Mouse (Mus musculus): ENCODE measurements around the gene Acss2.

DNA sequence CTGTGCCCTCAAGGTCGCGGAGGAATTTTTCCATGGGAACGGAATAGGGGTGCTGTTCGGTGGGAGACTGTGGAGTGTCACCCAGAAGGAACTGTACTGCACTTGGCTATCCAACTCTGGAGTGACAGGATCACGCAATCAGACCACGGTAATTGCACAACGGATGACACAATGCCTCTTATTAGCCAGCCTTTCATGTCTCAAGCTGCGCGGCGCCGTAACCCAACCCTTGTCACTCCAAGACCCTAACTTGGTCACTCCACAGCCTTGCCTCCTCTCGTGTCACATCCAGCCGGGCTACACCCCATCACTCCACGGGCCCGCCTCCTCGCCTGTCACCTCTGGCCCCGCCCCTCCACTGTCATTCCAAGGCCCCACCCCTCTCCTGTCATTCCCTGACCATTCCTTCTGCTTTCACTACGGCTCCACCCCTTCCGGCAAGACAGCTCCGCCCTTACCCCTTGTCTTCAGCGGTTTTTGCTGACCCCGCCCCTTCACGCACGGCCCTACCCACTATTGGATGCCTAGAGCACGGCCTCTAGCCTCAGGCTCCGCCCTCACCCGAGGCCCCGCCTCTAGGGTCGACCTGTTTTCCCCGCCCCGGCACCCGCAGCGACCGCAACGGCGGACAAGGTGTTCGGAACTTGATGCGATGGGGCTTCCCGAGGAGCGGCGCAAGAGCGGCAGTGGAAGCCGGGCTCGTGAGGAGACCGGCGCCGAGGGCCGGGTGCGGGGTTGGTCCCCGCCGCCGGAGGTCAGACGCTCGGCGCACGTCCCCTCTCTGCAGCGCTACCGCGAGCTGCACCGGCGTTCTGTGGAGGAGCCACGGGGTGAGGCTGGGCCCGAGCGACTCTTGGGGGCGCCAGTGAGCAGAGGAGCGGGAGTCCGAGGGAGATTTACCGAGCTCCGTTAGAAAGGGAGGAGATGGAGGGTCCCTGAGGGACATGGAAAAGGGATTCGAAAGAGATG is at the start of gene Acss2, which contains the start of gene Ggt7:
- TF ChIP-seq CTCF (IDR thresholded peaks at IDR 0.05; ENCODE audit: borderline replicate concordance, extremely low read depth, insufficient read depth, insufficient read length): peak; percentile 71
- 0 out of 2 replicates have a peak, but pooled peaks have one; percentile 25 for TF ChIP-seq POLR2A (IDR thresholded peaks at IDR 0.05; ENCODE audit: borderline replicate concordance, extremely low read depth, insufficient read depth, insufficient read length, poor library complexity, severe bottlenecking)

All from brain, embryonic 14.5 days (tissue).